Mouse (Mus musculus) induced T-regulatory cell, adult 2 months (primary cell): ENCODE results near the gene Fam234b.

Experiments
- DNase-seq: peaks from one replicate; pipeline ENCODE4 v3.0.0-alpha.2; 2012; ENCODE audit warnings: low read depth

The Fam234b gene

DNA sequence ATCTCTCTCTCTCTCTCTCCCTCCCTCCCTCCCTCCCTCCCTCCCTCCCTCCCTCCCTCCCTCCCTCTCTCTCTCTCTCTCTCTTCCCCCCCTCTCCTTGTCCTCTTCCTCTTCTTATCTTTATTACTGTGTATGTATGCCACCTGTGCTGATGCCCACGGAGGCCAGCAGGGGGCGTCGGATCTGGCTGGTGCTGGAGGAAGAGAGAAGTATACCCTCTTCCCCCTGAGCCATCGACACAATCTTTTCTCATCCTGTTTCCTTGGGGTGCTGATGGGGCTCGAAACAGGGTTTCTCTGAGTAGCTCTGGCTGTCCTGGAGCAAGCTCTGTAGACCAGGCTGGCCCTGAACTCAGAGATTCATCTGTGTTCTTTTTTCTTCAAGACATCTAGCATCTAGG is 14.9 kb upstream of the Fam234b start:
- peak; percentile 31 for DNase-seq

DNA sequence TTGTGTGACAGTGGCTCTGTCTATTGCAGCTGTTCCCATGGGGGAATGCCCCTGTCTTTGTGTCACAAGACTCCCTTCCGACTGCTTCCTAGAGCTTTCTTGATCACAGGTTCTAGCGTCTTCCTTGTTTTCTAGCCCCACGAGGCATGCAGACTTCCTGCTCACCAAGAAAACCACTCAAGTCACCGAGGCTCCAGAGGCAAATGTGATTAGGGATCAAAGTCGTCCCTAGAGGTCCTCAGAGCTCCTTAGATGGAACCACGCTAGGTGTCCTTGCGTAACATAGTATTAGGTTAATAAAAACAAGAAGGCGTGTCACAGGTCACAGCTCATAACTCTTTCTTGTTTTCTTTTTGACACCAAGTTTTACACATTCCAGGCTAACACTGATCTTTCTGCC is 13.8 kb upstream of the Fam234b start:
- DNase-seq: no peak

DNA sequence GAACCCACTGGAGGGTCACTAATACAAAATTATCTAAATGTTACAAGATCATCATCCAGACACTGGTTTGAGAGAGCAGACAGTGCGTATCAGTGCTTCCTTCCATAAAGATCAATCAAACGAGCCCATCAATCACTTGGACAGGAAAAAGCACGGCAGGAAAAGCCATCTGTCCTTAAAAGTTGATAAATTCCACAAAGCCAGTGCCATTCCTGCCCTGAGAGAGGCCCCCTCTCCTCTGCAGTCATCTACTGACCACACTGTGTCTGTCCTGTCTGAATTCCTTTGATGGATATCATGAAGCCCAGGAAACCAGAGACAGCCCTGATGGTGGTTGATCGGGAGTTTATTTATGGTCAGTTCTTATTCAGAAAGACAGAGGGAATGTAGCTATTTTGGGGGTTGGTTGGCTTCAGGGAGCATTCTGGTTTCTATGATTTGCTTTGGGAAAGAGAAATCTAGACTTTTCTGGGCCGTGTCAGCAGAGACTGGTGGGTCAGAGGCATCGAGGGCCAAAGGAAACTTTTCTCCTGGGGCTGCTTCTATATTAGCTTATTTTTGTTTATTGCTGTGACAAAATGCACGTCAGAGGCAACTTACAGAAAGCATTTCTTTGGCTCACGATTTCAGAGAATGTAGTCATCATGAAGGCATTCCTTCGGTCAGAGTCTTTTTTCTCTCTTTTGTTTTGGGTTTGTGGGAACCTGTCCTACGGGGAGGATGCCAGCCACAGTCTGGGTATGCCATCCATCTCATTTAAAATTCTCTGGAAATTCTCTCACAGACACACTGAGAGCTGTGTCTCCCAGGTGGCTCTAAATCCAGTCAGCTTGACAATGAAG is 10.5 kb upstream of the Fam234b start:
- no peak for DNase-seq

DNA sequence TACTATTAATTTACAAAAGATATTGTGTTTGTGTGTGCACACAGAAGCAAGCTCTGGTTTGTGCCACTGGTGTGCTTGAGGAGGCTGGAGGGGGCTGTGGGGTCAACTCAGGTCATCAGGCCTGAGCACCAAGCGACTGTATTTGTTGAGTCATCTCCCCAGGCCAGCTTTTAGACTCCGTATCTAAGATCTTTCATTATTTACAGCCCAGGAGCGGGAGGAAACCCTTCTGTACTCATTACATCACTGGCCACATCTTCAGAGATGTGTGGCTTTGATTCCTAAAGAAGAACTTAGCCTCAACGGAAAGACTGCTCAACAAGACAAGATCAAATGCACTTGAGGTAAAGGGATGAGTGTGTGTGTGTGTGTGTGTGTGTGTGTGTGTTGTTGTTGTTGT is 9.1 kb upstream of the Fam234b start:
- DNase-seq: no peak

DNA sequence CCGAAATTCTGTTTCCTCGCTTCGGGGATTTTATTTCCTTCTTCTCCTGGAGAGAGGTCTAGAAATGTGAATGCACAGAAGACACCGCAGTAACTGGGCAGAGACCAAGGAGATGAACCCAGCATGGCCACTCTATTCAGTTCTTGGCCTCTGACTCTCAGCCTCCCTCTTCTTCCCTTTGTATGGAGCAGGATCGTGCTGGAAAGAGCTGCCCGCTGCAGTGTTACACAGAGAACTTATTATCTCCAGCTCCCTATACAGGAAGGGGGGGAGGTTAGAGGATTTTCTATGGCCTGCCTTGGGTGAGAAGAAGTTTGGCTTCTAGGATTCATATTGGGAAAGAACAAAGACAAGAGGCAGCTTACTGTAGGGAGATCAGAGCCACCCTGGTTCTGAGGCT is 7.7 kb upstream of the Fam234b start:
- no peak for DNase-seq

DNA sequence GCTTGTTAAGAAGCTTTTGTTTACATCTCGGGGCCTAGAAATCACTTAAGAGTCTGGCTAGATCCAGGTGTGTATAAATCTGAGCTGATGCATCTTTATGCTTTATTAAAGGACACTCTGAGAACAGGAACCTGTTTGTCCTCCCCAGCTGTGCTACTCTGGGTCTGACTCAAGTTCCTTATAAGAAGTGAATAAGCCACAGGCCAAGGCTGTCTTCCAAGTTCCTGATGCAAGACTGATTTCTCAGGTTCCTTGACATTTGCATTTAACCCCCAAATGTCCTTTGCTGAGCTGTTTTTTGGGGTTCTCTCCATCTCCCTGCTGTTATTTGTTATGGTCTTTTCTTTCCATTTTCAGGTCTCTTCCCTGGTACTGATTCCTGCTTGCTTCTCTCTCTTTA is 5.9 kb upstream of the Fam234b start:
- DNase-seq: no peak

DNA sequence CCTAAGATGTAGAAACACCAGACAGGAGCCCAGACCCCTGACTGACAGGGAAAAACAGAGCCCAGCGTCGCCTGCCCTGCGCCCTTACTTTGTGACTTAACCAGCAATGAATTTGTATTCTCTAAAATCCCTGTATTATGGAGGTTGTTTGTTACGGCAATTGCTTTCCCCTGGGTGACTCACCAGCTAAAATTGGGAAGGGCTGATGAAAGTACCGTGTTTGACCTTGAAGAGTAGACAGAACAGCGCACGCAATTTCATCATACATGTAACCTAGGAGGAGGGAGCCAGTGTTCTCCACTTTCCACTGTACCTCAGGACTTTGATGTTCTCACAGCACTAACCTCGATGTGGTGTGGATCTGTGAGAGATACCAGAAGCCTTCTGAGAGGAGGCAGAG is 4.8 kb upstream of the Fam234b start:
- no peak for DNase-seq

DNA sequence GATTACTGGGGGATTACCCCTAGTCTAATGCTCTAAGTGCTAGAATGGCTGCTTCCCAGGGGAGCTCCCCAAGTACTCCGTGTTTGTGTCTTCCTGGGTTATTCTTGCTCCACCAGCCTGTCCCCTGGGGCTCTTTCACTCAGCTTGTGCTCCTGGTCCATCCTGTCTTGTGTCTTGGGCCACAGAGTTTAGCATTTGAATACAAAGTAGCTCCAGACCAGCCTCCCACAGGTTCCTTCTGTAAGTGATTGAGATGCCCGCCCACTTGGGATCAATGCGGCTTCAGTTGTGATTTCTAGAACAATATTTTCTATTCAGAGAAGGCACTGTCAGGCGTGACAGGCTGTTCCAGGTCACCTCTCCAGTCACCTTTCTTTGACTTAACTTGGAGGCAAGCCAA is 4.0 kb upstream of the Fam234b start:
- DNase-seq: no peak

DNA sequence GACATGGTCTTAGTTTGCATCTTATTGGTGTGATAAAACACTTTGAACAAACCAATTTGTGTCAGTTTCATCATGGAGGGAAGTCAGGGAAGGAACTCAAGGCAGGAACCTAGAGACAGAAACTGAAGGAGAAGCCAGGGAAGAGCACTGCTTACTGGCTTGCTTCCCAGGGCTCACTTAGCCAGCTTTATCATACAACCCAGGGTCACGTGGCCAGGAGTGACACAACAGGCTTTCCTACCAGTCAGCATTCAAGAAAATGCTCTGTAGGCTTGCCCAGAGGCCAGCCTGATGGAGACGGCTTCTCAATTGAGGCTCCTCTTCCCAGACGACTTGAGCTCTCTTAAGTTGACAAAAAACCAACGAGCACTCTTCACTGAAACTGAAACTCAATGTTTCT is 2.9 kb upstream of the Fam234b start:
- no peak for DNase-seq

DNA sequence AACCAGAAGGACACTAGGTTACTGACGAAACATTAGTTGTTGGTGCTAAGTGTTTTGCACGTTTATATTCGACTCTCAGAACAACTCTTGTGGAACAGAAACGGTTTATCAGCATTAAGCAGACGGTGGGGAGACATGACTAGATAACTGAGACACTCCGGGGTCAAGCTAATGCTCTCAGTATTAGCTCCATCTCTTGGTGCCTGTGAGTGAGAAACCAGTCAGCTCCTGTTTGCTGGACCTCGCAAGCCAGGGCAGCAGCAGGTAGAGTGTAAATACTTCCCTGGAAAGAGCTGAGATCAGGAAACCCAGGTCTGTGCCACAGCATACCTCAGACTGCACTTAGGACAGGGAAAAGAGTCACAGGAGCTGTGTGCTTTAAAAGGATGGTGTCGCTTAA is 1.1 kb upstream of the Fam234b start:
- no peak for DNase-seq

DNA sequence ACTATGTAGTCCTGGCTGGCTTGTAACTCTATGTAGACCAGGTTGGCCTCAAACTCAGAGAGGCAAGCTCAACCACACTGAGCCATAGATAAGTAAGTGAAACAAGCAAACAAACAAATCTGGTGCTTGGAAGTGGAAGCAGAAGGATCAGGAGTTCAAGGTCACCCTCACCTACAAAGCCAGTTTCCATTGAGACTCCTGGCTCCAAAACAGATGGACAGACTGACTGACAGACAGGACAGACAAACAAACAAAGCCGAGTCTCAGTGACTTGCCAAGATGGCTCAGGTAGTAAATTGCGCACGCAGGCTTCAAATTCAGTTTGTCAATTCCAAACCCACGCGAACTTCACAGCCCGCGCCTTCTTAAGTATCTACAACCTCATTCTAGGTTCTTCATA is 331 bp upstream of the Fam234b start:
- DNase-seq: no peak

DNA sequence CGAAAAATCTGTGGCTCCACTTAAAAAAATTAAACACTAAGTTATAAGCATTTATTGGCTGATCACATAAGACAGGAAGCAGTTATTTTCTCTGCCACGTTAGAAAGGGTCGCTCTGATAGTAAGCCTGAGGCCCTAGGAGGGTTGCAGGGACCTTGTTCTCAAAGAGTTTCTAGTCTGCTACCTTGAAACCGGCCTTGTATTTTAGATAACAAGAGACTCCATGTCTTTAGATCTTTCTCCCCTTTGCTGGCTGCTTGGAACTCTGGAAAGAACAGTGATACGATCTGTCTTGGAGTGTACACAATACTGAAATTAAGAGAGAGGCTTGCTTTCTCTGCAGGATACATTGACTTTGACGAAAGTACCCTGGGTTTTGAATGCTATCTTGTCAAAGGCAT is 949 bp downstream of the Fam234b start:
- DNase-seq: peak; percentile 13

DNA sequence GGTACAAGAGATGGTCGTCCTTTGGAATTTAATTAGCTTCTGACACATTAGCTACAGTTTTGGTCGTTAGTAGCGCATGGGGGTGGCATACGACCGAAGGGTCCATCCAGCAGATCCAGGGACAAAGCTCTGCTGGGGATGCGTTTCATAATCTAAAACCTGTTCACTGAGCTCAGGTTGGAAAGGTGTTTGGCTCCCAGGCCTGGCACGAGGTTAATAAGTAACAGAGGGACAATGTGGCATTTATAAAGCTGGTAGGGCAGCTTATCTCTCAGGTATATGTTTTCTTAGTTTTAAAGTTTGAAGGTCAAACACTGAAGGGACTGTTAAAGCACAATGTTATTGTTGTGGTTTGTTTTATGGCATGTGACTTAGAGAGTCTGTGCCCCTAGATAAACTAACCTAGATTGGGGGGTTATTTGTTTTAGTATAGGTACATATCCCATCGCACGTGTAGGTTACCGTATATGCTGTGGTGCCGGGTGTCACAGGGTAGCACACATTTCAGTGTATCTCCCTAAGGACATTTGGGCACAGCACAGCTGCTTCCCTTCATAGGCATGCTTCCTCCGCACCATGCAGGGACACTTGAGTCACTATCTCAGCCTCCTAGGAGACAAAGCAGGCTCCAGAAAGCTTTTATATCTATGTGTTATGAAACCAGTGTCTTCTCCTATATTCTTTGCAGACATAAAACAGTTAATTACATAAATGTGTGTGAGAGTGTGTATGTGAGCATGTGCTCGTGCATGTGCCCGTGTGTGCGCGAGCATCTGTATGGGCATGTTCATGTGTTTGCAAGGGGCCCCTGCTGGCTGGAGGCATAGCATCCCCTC is 2.6 kb downstream of the Fam234b start:
- DNase-seq: no peak

DNA sequence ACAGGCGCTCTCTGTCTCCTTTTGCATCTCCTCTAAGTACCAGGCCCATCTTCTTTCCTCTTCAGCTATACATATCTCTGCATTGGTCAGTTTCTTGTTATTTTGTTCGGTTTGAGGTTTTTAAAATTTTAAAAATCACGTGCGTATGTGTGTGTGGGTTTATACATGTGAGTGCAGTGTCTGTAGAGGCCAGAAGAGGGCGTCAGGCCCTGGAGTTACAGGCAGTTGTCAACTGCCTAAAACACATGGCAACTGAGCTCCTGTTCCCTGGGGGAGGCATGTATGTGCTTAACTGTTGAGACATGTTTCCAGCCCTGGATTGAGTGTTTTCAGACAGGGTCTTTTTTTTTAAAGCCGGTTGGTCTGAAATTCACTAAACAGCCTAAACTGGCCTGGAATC is 4.9 kb downstream of the Fam234b start:
- no peak for DNase-seq

DNA sequence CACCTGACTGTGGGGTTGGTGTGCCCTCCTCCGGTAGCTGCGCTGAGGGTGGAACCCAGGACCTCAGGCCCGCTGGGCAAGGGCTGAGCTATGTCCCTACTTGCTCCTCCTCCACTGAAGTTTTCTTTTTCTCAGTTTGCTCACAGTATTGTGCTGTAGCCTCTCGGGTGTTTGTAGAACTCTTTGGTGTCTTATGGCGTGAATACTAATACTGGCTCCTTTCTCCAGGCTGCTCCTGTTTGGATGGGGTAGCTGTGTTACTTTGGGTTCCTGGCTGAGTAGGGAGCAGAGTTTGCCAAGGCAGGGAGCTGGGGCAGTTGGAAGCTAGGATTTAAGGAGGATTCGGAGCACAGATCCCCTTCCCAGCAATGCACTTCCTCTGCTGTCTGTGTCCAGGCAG is 6.0 kb downstream of the Fam234b start:
- no peak for DNase-seq

DNA sequence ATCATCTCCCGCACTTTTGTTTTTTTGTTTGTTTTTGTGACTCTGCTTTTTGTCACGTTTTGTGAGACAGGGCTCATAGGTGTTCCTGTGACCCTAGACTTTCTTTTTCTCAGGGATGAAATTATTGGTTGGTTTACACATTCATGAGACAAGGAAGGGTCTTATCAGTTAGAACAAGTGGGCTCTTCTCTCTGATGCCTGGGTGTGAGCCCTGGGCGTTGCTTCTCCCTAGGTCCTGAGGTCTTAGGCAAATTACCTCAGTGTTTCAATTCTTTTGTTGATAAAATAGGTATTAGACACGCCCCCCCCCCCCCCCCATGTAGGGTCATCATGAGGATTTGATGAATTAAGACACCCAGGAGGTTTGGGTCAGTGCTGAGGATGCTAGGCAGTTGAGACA is 7.1 kb downstream of the Fam234b start:
- DNase-seq: no peak

DNA sequence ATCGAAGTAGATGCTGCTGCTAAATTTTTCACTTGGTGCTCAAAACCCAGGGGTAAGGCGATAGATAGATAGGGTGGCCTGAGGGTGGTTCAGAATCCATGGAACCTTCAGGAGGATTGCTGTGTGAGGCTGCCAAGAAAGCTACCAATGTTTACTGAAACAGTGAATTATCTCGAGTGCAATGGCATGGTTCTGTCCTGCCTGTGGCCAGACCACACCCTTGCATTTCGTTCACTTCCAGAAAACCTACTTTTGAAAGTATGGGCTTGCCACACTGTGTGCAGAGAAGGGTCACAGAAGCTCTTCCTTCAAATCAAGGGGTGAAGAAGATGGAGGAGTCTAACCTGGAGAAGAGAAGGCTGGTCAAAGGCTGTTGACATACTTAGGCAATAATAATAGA is 8.0 kb downstream of the Fam234b start:
- DNase-seq: no peak

DNA sequence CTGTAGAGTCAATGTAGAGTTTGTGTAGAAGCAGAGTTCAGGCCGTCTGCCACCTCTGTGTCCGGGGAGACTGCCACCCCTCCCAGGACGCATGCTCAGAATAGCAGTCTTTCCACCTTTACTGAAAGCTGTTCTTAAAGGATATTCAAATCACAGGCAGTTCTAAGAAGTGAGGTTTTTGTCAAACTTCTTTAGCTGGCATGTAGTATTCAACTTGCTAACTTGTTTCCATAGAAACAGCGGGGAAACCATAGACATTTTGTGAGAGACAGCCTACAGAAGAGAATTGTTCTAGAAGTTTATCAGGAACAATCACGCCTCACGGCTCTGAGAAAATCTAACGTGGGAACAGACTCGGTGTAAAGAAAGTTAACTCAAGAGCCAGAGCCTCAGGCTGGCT is 9.1 kb downstream of the Fam234b start:
- no peak for DNase-seq

DNA sequence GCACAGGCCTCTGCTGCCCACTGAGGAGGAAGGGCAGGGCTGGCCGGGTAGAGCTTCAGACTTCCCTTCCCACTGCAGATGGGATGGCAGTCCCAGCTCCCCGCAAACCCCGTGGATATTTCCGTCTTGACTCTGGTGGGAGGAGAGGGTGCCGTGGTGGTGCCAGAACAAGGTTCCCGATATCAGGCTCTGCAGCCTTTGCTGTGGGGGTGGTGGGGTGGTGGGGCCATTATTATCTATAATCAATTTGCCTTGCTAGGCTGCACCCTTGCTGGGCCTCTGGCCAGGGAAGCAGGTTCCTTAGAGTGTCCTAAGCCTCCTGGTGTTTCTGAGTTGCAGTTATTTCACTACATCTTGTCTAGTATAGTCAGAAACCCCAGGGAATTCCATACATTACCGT is 13.4 kb downstream of the Fam234b start:
- DNase-seq: no peak

DNA sequence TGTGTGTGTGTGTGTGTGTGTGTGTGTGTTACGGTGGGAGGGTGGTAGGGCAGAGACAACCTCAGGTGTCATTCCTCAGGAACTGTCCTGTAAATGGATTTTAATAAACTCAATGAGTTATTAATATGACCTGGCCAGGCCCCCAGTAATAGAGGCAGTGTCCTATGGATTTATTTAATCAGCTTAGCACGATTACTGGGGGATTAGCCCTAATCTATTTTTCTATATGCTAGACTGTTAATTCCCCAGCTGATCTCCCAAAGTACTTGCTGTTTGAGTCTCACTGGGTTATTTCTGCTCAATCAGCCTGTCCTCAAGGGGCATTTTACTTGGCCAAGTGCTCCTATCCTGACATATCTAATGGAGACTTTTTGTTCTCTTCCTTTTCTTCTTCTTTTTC is 14.9 kb downstream of the Fam234b start:
- no peak for DNase-seq

DNA sequence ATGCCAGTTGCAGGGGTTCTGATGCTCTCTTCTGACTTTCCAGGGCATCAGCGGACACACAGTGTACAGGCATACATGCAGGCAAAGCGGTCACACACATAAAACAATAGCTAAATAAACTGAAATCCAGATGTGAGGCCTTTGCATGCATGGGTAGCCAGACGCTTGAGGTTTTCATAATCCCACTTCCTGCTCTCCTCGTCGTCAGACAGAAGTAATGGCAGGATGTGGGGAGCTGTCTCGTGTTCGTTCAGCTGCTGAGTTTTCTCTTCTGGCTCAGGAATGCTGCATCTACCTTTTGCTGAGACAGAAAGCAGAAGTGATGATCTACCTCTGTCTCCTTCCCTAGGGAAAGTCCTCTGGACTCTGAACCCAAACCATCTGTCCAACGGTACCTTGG is 20.6 kb downstream of the Fam234b start:
- peak; percentile 36 for DNase-seq

DNA sequence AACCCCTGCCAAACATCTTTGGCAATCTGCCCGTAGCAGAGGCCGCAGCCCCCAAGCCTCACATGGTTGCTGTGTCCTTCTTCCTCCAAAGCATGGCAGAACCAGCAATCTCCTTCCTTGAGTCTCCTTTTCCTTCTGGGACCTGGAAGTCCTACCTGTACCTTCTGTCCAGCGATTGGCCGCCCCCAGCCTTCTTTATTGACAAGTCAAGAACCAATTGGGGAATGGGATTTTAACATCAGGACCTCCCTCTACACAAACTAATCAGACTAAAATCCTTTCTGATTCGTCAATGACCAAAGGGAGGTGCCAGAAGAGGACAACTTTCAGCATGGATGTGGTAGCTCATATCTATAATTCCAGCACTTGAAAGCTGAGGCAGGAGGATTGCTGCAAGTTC is 22.1 kb downstream of the Fam234b start:
- DNase-seq: no peak

DNA sequence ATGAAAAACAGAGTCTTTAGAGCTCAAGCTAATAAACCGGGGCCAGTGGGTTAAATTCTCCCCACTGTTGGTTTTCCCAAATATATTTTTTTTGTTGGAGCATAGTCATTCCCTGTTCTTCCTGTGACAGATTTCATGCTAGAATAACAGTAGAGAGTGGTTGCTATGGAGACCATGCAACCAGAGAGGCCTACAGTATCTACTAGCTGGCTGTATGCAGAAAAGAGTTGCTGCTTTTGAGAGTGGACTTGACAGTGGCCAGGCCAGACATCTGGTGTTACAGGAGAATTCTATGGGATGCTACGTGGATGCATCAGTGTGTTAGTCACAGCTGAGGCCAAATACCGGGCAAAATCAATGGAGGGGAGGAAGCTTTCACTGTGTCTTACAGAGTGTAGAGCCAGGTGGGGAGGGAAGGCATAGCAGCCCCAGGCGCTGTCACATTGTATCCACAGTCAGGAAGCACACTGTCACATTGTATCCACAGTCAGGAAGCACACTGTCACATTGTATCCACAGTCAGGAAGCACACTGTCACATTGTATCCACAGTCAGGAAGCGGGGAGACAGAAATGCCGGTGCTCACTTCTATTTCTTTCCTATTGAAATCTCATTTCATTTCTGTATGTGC is 26.1 kb downstream of the Fam234b start:
- DNase-seq: no peak
